Mouse (Mus musculus) E14TG2a.4 (cell line): ENCODE data around the gene Urb1.

Experiments used
- CTCF ChIP-seq: conservative IDR thresholded peaks from 2 replicates; pipeline ENCODE4 v1.5.1; 2014; ENCODE audit warnings: low read length
- POU5F1 ChIP-seq: IDR thresholded peaks from 2 replicates; pipeline ENCODE4 v1.6.1; 2014; ENCODE audit warnings: low read length, borderline replicate concordance

DNA sequence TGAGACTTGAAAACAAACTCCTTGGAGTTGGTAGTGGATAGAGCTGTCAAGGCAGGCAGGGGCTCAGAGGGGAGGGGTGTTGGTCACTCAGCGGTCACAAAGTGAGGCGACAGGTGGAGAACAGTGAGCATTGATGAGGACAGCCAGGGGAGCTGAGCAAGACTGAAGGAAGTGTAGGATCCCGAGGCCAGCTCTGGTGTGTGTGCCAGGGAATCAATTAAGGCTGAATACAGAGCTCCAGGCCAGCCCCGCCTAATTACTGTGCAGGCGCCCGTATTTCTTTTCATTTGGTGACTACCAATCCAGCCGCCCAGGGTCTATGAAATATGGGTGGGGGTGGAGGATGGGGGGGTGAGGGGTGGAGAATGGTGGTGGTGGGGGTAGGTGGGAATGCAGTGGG lies 40.7 kb upstream of the Urb1 start:
- no peak for TF ChIP-seq CTCF
- no peak for TF ChIP-seq POU5F1
